Mouse (Mus musculus): Measurements from ENCODE around the gene Farsa.
"Not testable (repeated sequence)": the region's sequence is repeated elsewhere in the genome, so short reads cannot be mapped to it uniquely, and the experiment has no call there.

Gene Farsa

DNA sequence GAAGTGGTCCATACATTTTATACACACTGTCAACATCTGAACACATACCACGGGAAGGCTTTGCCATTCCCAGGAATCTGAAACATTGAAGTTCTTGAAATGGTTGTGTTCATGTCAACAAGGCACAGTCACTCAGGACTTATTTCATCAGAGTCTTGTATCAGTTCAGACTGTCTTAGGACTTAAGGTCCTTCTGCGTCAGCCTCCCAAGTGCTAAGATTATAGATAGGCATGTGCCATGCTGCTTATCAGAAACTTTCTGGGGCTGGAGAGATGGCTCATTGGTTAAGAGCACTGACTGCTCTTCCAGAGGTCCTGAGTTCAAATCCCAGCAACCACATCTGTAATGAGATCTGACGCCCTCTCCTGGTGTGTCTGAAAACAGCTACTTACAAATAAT is 17.6 kb downstream of the Farsa start:
- DNase-seq: no peak

DNA sequence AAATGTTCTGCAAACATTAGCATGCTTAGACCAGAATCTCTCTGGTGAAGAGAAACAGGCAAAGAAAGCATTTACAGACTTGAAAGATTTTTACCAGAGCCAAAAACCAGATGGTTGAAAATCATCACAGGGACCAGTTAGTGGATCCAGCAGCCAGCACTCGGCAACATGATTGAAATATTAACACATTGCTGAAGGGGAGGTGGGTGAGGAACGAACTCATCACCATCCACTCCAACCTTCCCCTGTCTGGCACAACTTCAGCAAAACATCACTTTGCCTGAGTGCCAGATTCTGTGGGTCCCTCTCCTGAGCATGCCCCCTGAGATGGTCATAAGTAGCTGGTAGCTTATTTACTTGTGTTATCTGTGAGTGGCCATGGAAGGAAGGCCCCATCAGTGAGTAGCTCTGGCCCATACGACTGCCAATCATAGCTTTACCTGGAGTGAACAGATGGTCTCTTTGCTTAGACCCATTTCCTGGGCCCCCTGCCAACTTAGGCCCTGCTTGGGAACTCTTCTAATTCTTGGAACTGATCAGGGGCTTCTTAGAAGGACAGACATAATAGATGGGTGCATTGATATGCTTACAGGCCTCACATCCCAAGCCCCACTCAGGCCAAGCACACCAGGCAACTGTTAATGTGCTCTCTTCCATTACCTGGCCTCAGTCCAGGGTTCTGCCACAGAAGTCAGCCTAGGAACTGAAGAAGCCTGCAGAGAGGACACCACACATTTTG is 20.7 kb downstream of the Farsa start:
- DNase-seq: no peak

DNA sequence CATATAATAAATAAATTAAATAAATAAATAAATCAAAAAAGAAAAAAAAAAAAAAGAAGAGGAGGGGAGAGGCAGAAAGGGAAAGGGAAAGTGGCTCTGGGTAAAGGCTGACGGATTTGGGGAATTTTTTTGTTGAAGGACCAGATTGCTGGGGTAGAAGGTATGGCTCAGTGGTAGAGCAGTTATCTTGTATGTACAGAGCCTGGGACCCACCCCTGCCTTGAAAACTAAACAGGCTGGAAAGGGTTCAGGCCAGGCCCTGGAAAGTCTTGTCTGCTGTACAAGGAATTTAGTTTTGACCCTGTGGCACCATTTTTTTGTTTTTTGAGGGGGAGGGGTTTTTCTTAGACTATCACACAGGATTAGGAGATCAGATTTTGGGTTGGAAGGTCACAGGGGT is 22.1 kb downstream of the Farsa start:
- no peak for DNase-seq

DNA sequence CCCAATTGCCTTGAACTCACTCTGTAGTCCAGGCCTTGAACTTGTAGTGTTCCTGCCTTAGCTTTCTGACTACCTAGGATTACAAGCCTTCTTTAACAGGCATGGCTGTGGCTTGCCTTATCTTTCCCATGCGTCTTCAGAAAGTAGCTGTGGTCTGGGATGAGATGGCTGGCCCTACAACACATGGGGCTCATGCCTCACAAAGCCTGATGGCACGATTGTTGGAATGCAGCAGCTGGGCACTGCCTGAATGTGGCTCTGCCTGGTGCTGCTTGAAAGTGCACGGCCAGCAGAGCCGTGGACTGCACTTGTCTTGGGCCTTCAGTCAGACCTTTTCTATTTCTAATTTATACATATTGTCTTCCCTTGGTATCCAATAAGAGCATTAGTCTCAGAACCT is 27.9 kb downstream of the Farsa start:
- DNase-seq: no peak

DNA sequence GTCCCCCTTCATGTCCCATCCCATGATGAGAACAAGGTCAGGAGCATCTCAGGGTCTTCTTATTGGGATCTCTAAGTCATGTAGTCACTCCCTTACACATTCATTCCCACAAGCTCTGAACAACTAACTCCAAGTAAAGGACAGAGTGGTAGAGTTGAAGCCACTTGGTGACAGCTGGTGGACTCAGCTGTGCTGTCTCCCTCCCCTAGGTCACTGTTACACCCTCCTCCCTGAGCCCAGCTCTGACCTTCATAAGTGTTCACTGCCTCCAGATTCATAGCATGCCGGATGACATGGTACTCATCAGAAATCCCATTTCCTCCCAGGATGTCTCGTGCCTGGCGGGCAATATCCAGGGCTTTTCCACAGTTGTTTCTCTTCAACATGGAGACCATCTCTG is 31.5 kb downstream of the Farsa start:
- DNase-seq: no peak

DNA sequence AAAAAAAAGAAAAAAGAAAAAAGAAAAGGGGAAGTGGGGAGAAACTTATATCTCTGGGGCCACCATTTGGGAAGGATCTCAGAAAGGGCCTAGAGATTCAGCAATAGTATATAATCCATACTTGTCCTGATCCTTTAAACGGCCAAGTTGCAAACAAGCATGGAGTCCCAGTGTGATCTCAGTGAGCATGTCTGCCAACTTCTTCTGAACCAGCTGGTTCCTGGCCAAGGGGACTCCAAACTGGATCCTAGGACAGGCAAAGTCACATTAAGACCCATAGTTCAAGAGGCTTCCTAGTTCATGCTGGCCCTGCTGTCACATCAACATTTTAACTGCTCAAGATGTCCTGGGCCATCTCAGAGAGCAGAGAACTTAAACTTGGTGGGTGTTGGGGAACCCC is 32.4 kb downstream of the Farsa start:
- no peak for DNase-seq

DNA sequence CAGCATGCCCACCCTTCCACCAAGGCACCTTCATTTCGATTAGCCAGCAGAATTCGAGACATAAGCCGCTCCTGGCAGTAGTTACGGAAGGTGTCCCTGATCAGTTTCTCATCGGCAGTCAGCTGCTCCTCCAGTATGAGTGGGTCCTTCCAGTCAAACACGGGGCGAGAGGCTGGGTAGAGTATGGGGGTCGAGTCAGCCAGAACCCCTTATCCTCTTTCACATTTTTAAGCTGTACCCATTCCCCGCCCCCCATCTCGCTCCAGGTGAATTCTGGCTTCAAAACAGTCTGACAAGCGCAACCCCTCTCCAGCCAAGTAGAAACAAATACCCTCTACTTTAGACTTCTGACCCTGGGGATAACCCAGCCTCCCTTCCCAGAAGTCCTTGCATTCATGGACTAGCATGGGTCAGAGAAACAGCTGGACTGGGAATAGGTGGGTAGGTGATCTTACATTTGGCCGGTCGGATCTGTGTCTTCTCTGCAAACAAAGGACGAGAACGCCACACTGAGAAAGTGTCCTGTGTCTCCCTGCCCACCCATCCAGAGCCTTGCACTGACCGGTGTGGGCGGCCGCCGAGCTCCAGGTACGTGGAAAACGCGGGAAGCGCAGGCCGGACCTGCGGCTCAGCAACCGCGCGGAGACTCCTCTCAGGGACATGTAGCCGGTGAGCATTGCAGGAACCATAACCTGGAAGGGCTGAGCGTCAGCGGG is 36.4 kb downstream of the Farsa start:
- DNase-seq: no peak

DNA sequence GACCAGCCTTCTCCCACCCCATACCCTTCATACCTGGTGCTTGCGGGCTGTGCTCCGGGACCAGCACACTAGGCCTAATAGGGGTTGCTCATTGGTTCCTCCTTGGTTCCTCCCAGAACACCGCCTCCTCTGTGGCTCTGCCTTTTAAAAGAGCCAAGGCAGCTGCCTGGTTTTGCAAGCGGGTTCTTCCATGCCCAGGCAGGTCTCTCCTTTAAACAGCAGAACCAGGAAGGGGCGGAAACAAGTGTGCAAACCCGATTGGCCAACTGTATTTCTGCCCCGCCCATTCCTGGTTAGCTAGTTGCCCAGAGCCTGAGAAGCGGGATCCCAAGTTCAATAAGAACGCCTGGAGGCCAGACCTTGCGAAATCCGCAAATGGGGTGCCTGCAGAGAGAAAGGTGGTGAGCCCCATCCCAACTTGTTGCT is 36.9 kb downstream of the Farsa start, which contains the start of gene Gcdh:
Gene Gcdh, minus strand, starts transcription at position 213 of the 426 bp plus-strand sequence.
- DNase-seq: peak; percentile 92

DNA sequence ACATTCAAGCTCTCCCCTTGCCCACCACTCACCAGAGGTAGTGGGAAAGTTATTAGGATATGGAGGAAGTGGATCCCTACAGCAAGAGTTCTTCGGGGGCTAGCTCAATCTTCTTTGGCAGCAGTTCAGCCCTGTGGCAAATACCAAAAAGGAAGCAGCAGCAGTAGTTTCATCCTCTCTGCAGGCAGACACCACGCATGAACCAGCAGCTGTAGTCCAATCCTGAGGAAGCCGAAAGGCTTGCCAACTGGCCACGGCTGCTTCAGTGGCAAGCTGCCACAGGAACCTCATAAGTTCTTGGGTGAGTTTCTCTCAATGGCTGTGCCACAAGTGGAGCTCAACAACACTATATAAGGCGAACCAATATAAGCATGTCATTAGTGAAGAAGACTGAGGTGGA is 39.2 kb downstream of the Farsa start:
- DNase-seq: no peak

DNA sequence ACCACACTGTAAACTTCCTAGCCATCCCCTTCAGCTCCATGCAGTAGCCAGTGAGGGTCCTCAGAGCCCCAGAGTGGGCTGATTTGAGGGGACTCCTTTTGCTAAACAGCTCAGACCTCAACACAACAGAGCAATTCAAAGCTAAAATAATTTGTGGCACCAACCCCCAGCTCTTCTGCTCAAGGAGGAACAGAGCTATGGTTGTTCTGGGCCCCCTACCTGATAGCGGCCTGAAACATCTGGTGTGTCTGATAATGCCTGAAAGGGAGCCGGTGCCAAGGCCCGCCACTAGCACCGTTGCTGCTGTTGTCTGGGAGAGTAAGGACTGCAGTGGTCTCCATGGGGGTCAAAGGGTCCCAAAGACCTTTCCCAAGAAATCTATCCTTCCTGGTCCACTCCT is 44.3 kb downstream of the Farsa start:
- no peak for DNase-seq

DNA sequence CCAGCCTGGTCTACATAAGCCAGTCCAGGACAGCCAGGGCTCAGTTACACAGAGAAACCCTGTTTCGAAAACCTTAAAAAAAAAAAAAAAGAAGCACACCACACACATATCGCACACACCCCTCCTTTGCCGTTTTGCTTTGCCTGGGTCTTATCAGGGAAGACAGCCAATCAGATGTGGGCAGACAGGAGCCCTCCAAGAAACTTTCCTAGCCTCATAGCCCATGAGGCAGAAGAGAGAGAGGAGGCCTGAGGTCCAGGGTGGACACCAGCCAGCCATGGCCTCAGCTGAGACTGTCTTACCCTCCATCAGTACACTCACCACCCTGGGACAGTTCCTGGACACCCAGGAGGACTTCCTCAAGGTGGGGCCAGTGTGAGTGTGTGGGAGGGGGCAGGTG is 45.0 kb downstream of the Farsa start, which contains the start of gene Klf1:
Gene Klf1, plus strand, starts transcription at position 177 of the 400 bp plus-strand sequence.
- DNase-seq: no peak

DNA sequence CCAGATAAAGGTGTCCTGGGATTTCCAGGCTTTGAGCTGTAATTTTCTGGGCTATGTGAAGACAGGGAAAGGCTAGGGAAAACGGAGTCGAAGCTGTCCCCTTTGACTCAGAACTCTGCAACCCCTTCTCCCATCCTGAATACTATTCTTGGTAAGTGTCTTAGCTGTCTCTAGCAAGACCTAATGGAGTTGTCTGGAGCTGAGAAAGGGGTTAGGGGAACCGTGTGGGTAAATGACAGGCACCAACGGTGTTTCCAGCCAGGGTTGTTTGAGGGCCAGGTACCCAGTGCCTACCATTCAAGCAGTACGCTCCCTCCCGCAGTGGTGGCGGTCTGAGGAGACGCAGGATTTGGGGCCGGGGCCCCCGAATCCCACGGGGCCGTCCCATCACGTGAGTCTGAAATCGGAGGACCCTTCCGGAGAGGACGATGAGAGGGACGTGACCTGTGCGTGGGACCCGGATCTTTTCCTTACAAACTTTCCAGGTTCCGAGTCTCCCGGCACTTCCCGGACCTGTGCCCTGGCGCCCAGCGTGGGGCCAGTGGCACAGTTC is 45.7 kb downstream of the Farsa start:
- DNase-seq: no peak

DNA sequence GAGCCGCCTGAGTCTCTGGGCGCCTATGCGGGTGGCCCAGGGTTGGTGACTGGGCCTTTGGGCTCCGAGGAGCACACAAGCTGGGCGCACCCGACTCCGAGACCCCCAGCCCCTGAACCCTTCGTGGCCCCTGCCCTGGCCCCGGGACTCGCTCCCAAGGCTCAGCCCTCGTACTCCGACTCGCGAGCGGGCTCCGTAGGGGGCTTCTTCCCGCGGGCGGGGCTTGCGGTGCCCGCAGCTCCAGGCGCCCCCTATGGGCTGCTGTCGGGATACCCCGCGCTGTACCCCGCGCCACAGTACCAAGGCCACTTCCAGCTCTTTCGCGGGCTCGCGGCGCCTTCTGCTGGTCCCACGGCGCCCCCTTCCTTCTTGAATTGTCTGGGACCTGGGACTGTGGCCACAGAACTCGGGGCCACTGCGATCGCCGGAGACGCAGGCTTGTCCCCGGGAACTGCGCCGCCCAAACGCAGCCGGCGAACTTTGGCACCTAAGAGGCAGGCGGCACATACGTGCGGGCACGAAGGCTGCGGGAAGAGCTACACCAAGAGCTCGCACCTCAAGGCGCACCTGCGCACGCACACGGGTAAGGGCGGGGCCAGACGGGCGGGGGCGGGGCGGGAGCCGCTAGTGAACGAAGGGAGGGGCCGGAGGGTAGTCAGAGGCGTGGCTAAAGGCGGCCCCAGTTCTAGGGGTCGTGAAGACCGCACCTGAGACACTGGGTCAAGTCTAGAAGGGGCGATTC is 46.3 kb downstream of the Farsa start:
- peak; percentile 96 for DNase-seq

DNA sequence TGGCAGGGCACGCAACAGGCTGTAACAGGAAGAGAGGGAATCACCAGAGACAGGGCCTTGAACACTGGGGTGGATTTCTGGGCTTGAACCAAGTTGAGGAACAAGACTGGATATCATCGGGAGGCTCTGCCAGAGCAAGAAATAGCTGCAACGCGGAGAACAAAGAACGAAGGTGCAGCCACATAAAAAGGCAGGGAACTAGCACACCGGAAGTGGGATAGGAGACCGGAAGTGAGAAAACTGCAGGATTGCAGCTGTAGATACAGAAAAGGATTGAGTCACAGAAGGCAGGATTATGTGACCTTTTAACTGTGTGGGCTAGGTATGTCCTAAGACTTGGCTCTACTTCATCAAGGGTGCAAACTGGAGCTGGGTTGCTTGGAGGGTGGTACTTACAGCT is 47.6 kb downstream of the Farsa start:
- no peak for DNase-seq

DNA sequence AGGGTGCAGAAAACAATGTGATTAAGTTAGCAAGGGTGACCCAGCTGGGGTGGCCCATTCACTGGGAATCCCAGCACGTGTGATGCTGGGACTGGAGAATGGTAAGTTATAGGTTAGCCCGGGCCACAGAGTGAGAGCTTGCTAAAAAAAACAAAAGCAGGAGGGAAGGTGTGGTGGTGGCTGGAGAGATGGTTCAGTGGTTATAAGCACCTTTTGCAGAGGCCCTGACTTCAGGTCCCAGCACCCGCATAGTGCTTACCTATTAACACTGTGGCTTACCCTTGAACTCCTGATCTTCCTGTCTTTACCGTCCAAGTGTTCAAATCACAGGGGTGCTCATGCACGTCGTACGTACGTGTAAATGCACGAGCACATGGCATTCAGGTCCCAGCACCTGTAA is 50.2 kb downstream of the Farsa start:
- DNase-seq: no peak

DNA sequence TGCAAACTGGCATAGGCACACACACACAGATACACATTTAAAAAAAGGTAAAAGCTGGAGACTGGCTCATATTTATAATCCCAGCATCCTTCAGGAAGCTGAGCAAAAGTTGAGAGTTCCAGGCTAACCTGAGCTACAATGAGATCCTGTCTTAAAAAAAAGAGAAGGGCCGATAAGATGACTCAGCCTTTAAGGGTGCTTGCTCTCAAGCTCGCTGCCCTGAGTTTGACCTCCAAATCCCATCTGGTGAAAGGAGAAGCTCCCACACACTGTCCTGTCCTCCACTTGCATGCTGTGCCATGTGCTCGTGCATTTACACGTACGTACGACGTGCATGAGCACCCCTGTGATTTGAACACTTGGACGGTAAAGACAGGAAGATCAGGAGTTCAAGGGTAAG is 50.7 kb downstream of the Farsa start:
- DNase-seq: no peak

DNA sequence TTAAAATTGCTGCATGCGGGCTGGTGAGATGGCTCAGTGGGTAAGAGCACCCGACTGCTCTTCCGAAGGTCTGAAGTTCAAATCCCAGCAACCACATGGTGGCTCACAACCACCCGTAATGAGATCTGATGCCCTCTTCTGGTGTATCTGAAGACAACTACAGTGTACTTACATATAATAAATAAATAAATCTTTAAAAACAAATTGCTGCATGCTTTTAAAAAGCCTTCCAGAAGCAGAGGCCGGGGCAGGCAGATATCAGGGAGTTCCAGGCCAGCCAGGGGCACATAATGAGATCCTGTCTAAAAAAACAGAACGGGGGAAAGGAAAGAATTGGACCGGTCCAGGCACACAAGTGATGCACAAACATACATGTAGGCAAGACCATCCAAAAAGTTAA is 51.2 kb downstream of the Farsa start:
- DNase-seq: not testable (repeated sequence)

DNA sequence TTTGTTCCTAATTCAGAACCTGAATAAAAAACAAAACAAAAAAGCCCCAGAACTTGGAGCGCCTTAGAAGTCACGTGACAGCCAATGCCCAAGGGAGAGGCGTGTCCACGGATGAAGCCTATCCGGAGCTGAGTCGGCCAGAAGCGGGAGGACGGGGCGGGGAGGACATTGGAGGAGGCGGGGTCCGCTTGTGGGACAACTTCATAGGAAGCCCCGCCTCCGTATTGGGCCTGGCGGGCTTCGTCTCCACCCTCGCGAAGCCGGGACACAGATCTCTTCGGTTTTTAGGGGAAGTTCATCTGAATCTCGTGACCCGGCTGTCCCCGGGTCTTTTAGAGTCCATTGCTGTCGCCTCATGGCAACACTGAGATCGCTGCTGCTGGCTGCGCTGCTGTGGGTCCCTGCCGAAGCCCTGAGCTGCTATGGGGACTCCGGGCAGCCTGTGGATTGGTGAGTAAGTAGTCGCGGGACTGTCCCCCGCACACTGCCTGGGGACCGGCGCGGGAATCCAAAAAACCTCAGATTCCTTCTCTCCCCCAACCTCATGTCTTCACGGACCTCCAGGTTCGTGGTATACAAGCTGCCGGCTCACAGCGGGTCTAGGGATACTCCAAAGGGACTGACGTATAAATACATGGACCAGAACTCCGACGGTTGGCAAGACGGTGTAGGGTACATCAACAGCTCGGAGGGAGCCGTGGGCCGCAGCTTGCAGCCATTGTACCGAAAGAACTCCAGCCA is 51.8 kb downstream of the Farsa start, which contains the start of gene Dnase2a:
Gene Dnase2a, plus strand, starts transcription at position 140 of the 741 bp plus-strand sequence.
- peak; percentile 95 for DNase-seq

DNA sequence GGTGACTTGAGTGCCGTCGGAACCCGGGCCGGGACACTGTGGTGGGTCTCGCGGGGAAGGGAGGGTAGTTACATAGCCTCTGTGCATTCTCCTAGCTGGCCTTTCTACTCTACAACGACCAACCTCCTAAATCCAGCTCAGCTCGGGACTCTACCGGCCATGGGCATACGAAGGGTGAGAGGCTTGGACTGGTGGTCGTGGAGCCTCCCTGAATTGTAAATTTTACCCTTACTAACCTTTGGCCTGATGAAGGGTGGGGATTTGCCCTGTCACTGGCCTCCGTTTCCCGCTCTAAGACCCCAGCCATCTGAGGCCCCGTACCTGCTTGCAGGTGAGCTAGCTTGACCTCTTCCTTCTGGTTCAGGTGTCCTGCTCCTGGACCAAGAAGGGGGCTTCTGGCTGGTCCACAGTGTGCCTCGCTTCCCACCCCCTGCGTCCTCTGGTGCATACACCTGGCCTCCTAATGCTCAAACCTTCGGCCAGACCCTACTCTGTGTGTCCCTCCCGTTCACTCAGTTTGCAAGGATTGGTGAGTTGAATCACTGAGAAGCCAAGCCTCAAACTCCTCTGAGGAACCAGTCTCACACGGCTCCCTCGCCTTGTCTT is 52.5 kb downstream of the Farsa start:
- no peak for DNase-seq

DNA sequence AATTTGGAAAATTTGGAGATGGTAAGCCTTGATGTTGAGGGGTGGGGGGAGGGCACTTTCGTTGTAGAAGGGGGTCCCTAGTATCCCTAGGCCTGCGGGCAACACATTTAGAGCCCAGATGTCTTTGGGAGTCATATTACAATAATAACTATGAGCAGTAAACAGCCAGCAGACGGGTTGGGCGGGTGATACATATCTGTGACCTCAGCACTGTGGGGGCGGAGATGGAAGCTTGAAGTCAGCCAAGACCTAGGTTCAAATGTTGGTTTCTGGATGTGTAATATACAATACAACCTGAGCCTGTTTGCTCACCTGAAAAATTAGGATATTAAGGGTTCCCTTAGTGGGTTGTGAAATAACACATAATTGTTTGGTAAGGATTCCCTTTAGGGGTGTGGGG is 53.2 kb downstream of the Farsa start:
- DNase-seq: no peak

DNA sequence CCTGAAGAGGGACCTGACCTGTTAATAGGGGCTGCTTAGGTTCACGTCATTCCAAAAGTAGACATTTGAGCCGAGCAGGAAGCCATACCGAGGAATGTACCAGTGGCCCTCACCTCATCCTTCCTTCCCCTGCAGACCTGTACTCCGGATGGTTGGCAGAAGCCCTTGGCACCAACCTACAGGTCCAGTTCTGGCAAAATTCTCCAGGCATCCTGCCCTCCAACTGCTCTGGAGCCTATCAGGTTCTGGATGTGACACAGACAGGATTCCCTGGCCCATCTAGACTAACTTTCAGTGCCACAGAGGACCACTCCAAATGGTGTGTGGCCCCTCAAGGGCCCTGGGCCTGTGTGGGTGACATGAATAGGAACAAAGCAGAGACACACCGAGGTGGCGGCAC is 53.8 kb downstream of the Farsa start:
- no peak for DNase-seq

DNA sequence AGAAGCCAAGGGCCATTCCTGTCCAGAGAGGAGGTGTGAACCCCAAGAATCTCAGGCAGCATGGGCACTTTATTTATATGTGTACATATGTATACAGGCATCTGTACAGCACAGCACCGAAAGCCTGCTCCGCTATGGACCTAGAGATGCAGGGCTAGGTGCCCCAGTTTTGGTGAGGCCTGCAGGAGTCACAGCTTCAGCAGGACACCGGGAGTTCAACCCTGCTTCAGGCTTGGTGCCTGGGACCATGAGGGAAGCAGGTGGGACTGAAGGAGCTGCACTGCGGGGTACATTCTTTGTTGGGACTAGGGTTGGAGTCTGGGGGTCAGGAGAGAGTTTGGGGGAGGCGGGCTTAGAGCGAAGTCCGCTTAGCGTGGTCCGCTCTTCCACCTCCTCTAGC is 55.1 kb downstream of the Farsa start:
- DNase-seq: no peak

All from lung, postnatal 14 days (tissue).